Mouse (Mus musculus): Measurements from ENCODE around the gene Tex19.2.

The Tex19.2 gene

GRCm38 (mm10) chr11:121118577-121118976, at the start of gene Tex19.2:
Gene Tex19.2 (minus strand): TSS chr11:121118677.
- DNase-seq (ENCODE audit: low read depth, low spot score), result no peak

DNA sequence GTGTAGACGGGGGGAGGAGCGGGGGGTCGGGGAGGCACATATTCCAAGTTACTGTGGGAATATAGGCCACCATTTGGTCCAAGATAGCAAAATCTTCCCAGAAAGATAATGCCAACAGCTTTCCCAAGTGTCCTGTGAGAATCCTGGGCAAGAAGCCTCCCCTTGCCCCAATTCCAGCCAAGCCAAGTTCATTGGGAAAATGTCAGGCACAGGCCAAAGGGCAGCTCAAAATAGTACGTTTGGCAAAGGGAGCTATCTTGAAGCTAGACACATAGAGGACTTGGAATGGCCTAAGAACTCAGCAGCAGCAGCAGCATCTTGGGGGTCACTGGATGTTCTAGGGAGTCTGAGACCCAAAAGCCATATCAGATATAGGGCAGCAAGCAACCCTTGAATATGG, 45.3 kb upstream of the Tex19.2 start:
- DNase-seq (ENCODE audit: low read depth, low spot score), result no peak

DNA sequence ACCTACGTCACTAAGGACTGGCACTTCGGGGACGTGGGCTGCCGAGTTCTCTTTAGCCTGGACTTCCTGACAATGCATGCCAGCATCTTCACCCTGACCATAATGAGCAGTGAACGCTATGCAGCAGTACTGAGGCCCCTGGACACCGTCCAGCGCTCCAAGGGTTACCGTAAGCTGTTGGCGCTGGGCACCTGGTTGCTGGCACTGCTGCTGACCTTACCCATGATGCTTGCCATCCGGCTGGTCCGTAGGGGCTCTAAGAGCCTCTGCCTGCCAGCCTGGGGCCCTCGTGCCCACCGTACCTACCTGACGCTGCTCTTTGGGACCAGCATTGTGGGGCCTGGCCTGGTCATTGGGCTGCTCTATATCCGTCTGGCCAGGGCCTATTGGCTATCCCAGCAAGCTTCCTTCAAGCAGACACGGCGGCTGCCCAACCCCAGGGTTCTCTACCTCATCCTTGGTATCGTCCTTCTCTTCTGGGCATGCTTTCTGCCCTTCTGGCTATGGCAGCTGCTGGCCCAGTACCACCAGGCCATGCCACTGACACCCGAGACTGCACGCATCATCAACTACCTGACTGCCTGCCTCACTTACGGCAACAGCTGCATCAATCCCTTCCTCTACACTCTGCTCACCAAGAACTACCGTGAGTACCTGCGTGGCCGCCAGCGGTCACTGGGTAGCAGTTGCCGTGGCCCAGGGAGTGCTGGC, 42.3 kb upstream of the Tex19.2 start:
- no peak for DNase-seq (ENCODE audit: low read depth, low spot score)

GRCm38 (mm10) chr11:121159971-121160370, 41.5 kb upstream of the Tex19.2 start, which contains the start of gene Uts2r:
Gene Uts2r (plus strand): TSS chr11:121160271.
- DNase-seq (ENCODE audit: low read depth, low spot score), result no peak

DNA sequence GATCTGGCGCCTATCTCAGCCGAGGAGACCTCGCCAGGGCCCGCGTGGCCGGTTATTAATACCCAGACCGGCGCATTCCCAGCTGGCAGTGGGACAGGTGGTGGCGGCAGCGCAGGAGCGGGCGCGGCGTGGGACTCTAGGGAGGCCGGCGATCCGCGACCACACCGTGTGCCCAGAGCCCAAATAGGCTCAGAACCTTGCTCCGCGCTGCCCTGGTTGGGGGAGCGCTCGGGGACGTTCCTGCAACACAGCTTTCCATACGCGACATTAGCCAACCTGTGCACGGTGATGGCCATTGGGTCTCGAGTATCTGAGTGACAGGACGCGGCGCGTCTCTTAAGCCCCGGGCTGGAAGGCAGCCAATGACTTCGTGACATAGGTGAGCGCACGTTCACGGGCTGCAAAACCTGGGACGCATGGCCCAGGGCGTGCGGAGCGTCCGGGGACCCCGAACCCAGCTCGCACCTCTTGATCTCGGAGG, 38.0 kb upstream of the Tex19.2 start:
- no peak for DNase-seq (ENCODE audit: low read depth, low spot score)

DNA sequence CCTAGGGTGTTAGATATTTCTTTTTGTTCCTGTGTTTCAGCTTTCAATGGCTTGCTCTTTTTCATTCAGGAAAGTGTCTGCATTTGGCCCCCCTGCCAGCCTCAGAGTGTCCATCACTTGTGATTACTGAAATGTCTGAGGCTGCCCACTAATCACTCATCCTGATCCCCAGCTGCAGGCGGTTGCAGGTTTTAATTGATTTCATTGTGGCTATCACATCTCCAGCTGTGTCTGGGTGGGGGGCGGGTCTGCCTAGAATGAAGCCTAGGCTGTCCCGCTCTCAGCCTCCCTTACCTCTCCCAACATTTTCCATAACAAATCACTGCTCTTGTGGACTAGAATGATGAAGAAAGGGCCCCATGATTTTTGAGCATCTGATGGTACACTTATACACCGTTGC, 35.7 kb upstream of the Tex19.2 start:
- DNase-seq (ENCODE audit: low read depth, low spot score), result no peak

DNA sequence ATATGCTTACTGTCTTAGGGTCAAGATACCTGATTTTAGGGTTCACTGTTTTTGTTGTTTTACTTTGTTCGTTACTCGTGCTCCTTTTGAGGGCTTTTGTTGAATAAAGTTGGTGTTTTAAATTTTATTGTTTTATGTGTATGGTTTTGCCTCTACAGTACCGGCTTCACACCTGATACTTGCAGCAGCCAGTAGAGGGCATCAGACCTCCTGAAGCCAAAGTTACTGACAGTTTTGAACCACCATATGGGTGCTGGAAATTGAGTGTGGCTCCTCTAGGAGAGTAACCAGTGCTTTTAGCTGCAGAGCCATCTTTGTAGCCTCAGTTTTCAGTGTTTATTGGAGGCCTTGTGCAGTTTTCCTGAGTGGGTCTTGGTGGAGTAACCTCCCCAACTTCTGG, 29.7 kb upstream of the Tex19.2 start:
- DNase-seq (ENCODE audit: low read depth, low spot score), result no peak

DNA sequence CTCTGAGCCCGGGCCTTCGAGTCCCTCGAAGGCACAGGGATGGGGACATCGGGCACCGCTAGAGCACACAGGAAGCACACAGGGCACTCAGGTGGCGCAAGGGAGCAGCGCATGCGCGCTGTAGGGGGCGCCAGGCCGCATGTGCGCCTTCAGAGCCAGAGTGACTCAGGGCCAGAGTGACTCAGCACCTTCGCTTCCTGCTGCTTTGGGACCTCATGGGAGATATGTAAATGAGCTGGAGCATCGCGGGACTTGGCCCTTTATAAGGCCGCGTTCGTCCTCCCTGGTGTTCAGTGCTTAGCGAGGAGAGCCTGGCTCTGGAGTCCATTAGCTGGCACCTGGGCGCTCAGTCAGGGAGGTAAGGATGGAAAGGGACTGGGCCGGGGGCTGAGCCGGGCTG, 27.4 kb upstream of the Tex19.2 start, which contains the start of gene Tex19.1:
Tex19.1 (plus strand) TSS at position 279 of the 400 bp plus-strand sequence.
- no peak for DNase-seq (ENCODE audit: low read depth, low spot score)

DNA sequence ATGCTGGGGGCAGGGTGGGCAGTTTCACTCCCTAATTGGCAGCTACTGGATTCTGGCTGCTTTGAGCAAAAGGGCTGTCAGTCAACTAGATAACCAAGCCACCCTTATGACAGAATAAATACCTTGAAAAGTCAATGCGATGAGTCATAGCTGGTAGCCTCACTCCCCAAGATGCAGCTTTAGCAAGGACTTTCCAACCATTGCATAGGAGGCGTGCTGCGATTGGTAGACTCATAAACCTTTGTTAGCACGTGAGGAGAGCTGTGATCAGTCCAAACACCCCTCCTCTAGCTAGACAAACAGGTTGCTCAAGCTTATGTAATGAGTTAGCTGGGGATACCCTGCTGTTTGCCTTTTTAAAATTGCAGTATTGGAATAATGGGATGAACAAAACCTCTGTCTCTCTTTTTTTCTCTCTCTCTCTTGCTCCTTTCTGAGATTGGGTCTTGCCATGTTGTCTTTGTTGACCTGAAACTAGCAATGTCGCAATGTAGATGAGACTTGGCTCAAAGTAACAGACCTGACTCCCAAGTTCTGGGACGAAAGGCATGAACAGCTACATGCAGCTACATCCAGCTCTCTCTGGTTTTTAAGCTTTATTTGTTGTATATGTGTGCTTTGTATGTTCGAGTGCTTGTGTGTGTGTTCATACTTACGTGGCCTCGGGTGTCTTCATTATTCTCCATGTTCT, 25.0 kb upstream of the Tex19.2 start:
- no peak for DNase-seq (ENCODE audit: low read depth, low spot score)

DNA sequence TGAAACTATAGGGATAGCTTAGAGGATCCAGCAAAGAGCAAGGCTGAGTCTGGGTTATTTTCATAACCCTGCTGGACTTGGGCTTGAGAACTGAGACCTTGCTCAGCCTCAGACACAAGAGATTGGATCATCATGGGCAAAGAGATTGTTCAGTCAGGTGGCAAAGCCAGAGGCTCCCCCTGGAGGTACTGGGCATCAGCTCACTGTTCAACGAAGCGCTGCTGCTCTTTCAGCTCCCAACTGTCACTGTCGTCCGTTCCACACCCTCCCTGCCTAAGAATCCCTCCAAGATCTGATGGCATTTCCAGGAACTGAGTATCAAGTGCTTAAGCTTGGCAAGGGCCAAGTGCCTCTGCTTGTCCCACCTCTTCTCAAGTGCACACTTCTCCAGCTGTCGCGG, 20.3 kb upstream of the Tex19.2 start:
- no peak for DNase-seq (ENCODE audit: low read depth, low spot score)

- no peak for DNase-seq (ENCODE audit: low read depth, low spot score)
Measured at GRCm38 (mm10) chr11:121137682-121138081, 19.2 kb upstream of the Tex19.2 start.

DNA sequence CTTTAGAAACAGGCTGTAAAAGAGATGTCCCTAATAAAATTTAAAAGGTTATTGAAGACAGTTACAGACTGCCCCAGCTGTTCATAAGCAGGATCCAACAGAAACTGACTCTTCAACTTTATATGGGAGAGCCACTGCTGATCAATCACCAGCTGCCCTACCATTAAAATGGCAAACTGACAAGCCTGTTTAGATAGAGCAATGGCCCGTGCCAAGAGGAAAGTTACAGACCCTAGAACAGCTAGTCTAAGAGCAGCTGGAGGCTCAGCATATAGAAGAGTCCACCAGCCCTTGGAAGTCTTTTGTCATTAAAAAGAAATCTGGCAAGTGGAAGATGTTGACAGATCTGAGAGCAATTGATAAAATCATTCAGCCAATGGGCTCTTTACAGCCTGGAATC, 16.1 kb upstream of the Tex19.2 start:
- no peak for DNase-seq (ENCODE audit: low read depth, low spot score)

DNA sequence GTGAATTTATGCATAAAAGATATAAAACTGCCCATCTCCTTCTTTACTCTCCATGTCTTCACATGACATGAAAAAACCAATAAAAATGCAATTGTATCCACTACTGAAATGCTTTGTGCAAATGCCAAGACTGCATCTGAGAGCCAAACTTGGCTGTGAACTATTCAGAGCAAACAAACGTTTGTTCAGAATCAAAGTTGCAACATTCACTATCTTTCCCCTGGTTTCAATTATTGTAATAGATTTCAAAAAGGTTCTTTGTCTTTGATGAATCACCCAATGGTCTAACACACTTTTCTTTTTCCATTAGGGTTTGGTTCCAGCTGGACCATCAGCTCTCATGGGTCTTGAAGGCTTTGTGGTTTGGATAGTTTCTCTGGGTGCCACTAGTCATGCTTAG, 11.1 kb upstream of the Tex19.2 start:
- DNase-seq (ENCODE audit: low read depth, low spot score), result no peak

GRCm38 (mm10) chr11:121127441-121127840, 9.0 kb upstream of the Tex19.2 start:
- DNase-seq (ENCODE audit: low read depth, low spot score), result no peak

DNA sequence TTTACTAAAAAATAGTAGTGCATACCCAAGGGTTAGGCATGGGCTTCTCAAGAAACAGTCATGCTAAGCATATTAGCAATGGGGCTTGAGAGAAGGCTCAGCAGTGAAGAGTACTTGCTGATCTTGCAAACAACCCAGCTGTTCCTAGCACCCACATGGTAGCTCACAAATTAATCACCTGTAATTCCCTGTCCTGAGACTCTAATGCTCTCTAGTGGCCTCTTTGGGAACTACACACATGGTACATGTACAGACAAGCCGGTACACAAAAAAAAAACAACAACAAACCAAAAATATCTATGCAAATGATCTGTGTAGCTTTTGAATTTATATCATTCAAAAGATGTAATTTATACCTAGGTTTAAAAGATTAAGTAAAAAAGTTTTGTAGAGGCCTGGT, 7.9 kb upstream of the Tex19.2 start:
- DNase-seq (ENCODE audit: low read depth, low spot score), result no peak

GRCm38 (mm10) chr11:121125522-121126172, 7.2 kb upstream of the Tex19.2 start:
- DNase-seq (ENCODE audit: low read depth, low spot score), result no peak

DNA sequence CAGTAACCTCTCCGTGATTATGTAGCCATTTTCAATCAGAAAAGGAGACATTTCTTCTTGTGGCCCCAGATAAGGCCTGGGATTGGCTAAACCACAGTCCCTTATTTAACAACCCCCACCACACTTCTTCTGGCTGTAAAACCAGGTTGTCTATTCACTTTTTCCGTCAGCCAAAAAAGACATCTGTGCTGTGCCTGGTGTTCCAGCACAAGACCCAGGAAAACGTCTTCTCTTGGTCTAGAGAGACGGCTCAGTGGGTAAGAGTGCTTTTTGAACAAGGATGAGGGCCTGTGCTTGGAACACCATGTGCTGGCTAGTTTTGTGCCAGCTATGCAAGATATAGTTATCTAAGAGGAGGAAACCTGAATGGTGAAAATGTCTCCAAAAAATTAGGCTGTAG, 5.0 kb upstream of the Tex19.2 start:
- DNase-seq (ENCODE audit: low read depth, low spot score), result no peak

DNA sequence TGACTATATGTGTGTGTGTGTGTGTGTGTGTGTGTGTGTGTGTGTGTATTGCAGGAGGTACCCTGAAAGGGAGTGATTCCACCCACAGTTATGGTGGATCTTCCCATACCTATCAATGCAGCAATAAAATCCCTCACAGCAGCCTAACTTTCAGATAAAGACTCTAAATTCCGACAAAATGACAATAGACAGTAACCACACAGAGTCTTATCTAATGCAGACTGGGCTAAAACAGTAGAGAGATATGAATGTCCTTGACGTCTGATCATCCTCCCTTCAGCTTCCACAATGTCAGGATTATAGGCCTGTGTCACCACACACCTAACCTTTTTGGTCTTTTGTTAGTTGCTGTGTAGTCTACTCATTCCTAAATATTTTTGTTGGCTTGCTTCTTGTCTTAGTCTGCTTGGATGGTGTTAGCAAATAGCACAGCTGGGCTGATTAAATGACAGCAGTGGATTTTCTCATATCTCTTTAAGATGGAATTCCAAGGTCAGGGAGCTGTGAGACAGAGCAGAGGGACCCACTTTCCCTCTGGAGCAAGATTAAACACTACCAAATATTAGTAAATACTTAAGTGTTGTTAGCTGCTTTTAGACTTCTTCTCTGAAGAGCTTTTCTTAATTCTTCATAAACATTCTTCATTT, 3.7 kb upstream of the Tex19.2 start:
- no peak for DNase-seq (ENCODE audit: low read depth, low spot score)

- DNase-seq (ENCODE audit: low read depth, low spot score), result no peak
Measured at GRCm38 (mm10) chr11:121121151-121121550, 2.7 kb upstream of the Tex19.2 start.

- DNase-seq (ENCODE audit: low read depth, low spot score), result no peak
Measured at GRCm38 (mm10) chr11:121118106-121118505, 371 bp downstream of the Tex19.2 start.

DNA sequence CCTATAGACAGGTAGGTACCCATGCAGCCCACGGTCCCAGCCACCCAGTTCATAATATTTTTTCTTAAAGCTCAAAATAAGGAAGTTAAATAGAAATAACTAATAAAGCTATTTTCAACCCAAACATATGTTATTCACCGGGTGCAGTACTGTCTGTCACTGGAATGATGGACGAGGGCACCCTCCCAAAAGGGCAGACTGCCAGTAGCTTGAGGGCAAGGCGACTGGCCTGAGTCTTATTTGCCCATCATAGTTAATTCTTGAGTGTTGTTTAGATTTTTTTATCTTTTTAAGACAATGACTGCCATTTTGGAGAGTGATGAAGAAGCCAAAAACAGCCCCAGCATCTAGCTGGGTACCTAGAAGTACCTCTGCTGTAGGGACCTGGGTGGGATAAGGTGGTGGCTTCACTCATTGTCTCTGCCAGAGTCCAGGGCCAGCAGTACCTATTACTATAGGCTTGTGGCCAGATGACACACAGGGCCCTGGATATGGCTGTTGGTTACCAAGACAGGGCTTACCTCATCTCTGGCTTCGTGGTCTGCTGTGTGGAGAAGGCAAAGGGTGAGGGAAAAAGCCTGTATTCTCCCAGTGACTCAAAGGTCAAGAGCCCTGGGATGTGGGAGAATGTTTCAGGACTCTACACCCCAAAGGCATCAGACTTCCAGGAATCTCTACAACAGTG, 6.2 kb downstream of the Tex19.2 start:
- DNase-seq (ENCODE audit: low read depth, low spot score), result no peak

All from forelimb bud, embryonic 11.5 days (tissue).